Mouse (Mus musculus): ENCODE measurements at regions not wholly inside any gene's neighbourhood (a gene's known extent, or its start where the extent isn't known, plus 50 kb on each side); places are given as distances from the start of the nearest gene placed in this dataset.

DNA sequence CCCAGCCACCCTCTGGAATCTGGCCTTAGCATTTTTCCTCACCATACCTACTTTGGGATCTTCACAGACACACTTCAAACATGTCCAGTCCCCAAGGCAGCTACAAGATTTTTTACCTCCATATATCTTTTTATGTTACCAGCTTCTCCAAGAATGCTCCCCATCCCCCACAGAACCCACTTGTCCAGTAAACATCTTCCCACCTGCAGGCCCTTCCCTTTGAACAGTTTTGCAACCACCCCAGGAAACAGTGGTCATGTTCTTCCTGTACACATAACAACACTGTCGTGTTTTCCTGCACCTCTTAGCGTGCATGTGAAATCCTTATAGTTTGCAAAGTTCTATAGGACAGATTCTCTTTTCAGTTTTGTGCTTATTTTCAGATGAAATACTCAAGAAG, 53.9 kb upstream of the Marcks start:
- TF ChIP-seq EP300 (IDR thresholded peaks at IDR 0.05) (no peak), CTCF (IDR thresholded peaks at IDR 0.05) (no peak)
